Mouse (Mus musculus) limb, embryonic 15.5 days (tissue): ENCODE data around the gene Cdh13. TPM values are rescaled to one million over a fixed set of nuclear protein-coding genes. Genes with fewer than 3 reads are reported as not detected.

Experiments
- ATAC-seq: fragments of 200-750 bp; cut with Nextera tagmentation; 2 replicates; pipeline ENCODE4 v1.8.0; 2017; ENCODE audit warnings: low read depth, moderate TSS enrichment; ENCODE audit not compliant: insufficient number of reproducible peaks, low FRiP score, low TSS enrichment
- H3K27ac ChIP-seq: fragments of 300-500 bp; sonication (generic); 2 replicates; pipeline ENCODE4 v1.5.1; 2015; ENCODE audit warnings: moderate library complexity, mild to moderate bottlenecking, inconsistent platforms
- H3K27me3 ChIP-seq: fragments of 300-500 bp; sonication (generic); 2 replicates; pipeline ENCODE4 v1.6.1; 2015; ENCODE audit warnings: inconsistent platforms
- H3K36me3 ChIP-seq: fragments of 300-500 bp; sonication (generic); 2 replicates; pipeline ENCODE4 v1.6.1; 2015; ENCODE audit warnings: inconsistent platforms
- H3K4me1 ChIP-seq: fragments of 300-500 bp; sonication (generic); 2 replicates; pipeline ENCODE4 v1.6.1; 2015; ENCODE audit warnings: inconsistent platforms
- H3K4me2 ChIP-seq: fragments of 300-500 bp; sonication (generic); 2 replicates; pipeline ENCODE4 v1.6.1; 2015; ENCODE audit warnings: mild to moderate bottlenecking, inconsistent platforms
- H3K4me3 ChIP-seq: fragments of 300-500 bp; sonication (generic); 2 replicates; pipeline ENCODE4 v1.5.1; 2015; ENCODE audit warnings: mild to moderate bottlenecking, inconsistent platforms
- H3K9ac ChIP-seq: fragments of 300-500 bp; sonication (generic); 2 replicates; pipeline ENCODE4 v1.6.1; 2015; ENCODE audit warnings: inconsistent platforms
- H3K9me3 ChIP-seq: fragments of 300-500 bp; sonication (generic); 2 replicates; pipeline ENCODE4 v1.6.1; 2016; ENCODE audit warnings: inconsistent platforms
- WGBS: fragments of 180-500 bp; shearing (Covaris S2); methylation state at CpG from one replicate; pipeline ENCODE4 v1.1.7; 2015; 5-methylcytosine and 5-hydroxymethylcytosine counted together
- polyA plus RNA-seq: library from polyadenylated mRNA; unstranded; fragments of >200 nt; fragmentation: Nextera tagmentation; extraction: Ambion mirVana; gene quantifications from 2 replicates; pipeline ENCODE4 v1.2.1, GENCODE M21; 2015

The Cdh13 gene
- polyA plus RNA-seq, 1 experiment from 2014 or later: 17.9 TPM

GRCm38 (mm10) chr8:118665081-118665480 lies 381.5 kb downstream of the Cdh13 start:
- H3K9ac ChIP-seq: no peak overlapping the region
- no peaks in the 10 kb centered on the region for H3K36me3 ChIP-seq
- H3K9me3 ChIP-seq: no peaks in the 10 kb centered on the region
- no peak overlapping the region for H3K27ac ChIP-seq
- no peak overlapping the region for H3K4me3 ChIP-seq
- no peak overlapping the region for H3K4me2 ChIP-seq
- no peaks in the 10 kb centered on the region for H3K4me1 ChIP-seq
- H3K27me3 ChIP-seq: no peaks in the 10 kb centered on the region
- no peak for ATAC-seq
- WGBS: 77% methylated on average over 5 of the region's 5 CpGs

GRCm38 (mm10) chr8:118667736-118668135 lies 384.2 kb downstream of the Cdh13 start:
- Histone ChIP-seq H3K27ac (no peak overlapping the region), H3K9ac (no peak overlapping the region), H3K4me3 (no peak overlapping the region), H3K9me3 (no peaks in the 10 kb centered on the region), H3K4me1 (no peaks in the 10 kb centered on the region), H3K4me2 (no peak overlapping the region), H3K27me3 (no peaks in the 10 kb centered on the region), H3K36me3 (no peaks in the 10 kb centered on the region)
- no peak for ATAC-seq
- WGBS: 89% methylated on average over 4 of the region's 4 CpGs

- no peaks in the 10 kb centered on the region for H3K4me1 ChIP-seq
- ATAC-seq: no peak
- no peak overlapping the region; the same call in 1 of the 2 replicates for H3K9ac ChIP-seq
- no peaks in the 10 kb centered on the region for H3K36me3 ChIP-seq
- 87% methylated on average over 6 of the region's 6 CpGs for WGBS
- H3K9me3 ChIP-seq: no peaks in the 10 kb centered on the region
- H3K4me2 ChIP-seq: no peak overlapping the region
- H3K4me3 ChIP-seq: no peak overlapping the region
- H3K27me3 ChIP-seq: no peaks in the 10 kb centered on the region
- H3K27ac ChIP-seq: no peak overlapping the region
Observed at GRCm38 (mm10) chr8:118676233-118676632, 392.7 kb downstream of the Cdh13 start.

- H3K4me2 ChIP-seq: no peak overlapping the region
- no peaks in the 10 kb centered on the region for H3K27me3 ChIP-seq
- no peak overlapping the region for H3K9ac ChIP-seq
- H3K4me3 ChIP-seq: no peak overlapping the region
- H3K4me1 ChIP-seq: no peaks in the 10 kb centered on the region
- 65% methylated on average over 9 of the region's 9 CpGs for WGBS
- H3K36me3 ChIP-seq: no peaks in the 10 kb centered on the region
- no peak overlapping the region for H3K27ac ChIP-seq
- ATAC-seq: no peak
- H3K9me3 ChIP-seq: no peaks in the 10 kb centered on the region
Observed at GRCm38 (mm10) chr8:118679347-118679746, 395.8 kb downstream of the Cdh13 start.

DNA sequence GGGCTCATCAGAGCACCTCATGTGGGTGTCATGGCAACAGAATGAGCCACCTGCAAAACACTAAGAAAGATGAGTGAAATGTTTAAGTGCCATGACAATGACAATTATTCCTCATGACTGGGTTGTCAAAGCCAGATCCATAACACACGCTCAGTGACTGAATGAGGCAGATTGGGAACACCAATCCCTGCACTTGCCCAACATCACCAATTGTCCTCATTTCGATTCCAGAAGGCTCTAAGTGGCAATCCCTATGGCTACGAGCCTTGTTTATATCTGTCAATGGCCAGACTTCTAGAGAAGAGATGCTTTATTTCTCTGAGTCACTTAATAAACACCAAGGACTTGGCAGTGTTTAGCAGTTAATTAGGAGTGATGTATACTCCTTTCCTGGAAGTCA lies 399.9 kb downstream of the Cdh13 start:
- H3K4me1 ChIP-seq: no peaks in the 10 kb centered on the region
- no peaks in the 10 kb centered on the region for H3K9me3 ChIP-seq
- no peaks in the 10 kb centered on the region for H3K27me3 ChIP-seq
- H3K36me3 ChIP-seq: no peaks in the 10 kb centered on the region
- H3K4me2 ChIP-seq: no peak overlapping the region
- H3K27ac ChIP-seq: no peak overlapping the region
- H3K4me3 ChIP-seq: no peak overlapping the region
- 73% methylated on average over 3 of the region's 3 CpGs for WGBS
- ATAC-seq: no peak
- H3K9ac ChIP-seq: no peak overlapping the region

- ATAC-seq: no peak
- Histone ChIP-seq H3K4me2 (no peak overlapping the region), H3K9me3 (no peaks in the 10 kb centered on the region), H3K27ac (no peak overlapping the region), H3K4me1 (no peaks in the 10 kb centered on the region), H3K4me3 (no peak overlapping the region), H3K27me3 (no peaks in the 10 kb centered on the region), H3K9ac (no peak overlapping the region), H3K36me3 (no peaks in the 10 kb centered on the region)
- WGBS: 93% methylated on average over 1 of the region's 1 CpGs
Observed at GRCm38 (mm10) chr8:118685863-118686262, 402.3 kb downstream of the Cdh13 start.

DNA sequence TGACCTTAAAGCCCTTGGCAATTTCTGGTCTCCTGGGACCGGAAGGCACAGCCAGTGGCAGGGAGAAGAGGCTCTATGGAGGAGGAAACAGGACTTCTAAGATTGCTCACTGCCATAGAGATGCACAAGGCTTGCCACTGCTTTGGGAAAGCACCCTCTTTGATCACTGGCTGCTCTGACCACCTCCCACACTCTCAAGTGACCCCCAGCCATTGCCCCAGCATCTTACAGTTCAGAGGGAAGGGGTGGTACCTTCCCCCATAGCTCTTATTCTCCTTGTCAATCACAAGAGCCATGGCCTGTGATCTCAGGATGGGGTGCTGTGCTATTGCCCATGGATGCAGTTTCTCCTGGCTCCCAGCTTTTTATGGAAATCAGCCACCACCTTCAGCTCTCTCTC lies 406.3 kb downstream of the Cdh13 start:
- Histone ChIP-seq H3K36me3 (no peaks in the 10 kb centered on the region), H3K9ac (no peak overlapping the region), H3K4me1 (no peaks in the 10 kb centered on the region), H3K27ac (no peak overlapping the region), H3K27me3 (no peaks in the 10 kb centered on the region), H3K4me2 (no peak overlapping the region), H3K4me3 (no peak overlapping the region), H3K9me3 (no peaks in the 10 kb centered on the region)
- no peak for ATAC-seq
- 46% methylated on average over 1 of the region's 1 CpGs for WGBS

GRCm38 (mm10) chr8:118701312-118701880 lies 417.9 kb downstream of the Cdh13 start:
- Histone ChIP-seq H3K27ac (no peak overlapping the region), H3K4me1 (no peaks in the 10 kb centered on the region), H3K4me3 (no peak overlapping the region), H3K36me3 (no peaks in the 10 kb centered on the region), H3K9me3 (0 out of 2 replicates have a peak, but pooled peaks cover 3% of the 10 kb centered on the region), H3K27me3 (no peaks in the 10 kb centered on the region), H3K4me2 (no peak overlapping the region), H3K9ac (no peak overlapping the region)
- no peak for ATAC-seq
- 83% methylated on average over 22 of the region's 22 CpGs for WGBS

DNA sequence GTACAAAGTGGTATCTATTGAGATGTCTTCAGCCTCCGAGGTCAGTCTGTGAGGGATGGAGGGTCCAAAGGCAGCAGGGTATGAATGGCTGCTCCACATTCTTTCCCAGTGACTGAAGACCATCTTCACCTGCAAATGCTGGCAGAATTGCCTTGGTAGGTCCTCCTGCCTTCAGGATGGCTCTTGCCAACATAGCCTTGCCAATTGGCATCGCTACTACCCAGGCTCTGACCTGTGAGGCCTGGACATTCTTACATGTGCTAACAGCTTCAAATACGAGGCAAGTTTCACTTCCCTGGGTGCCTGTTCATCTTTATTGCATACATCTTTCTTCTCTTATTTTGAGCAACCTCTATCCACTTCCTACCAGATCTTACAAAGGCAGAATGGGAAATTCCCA lies 425.8 kb downstream of the Cdh13 start:
- no peak overlapping the region for H3K4me3 ChIP-seq
- no peaks in the 10 kb centered on the region for H3K27me3 ChIP-seq
- H3K9ac ChIP-seq: no peak overlapping the region
- no peak for ATAC-seq
- no peak overlapping the region for H3K27ac ChIP-seq
- no peaks in the 10 kb centered on the region for H3K4me1 ChIP-seq
- WGBS: 89% methylated on average over 3 of the region's 3 CpGs
- no peak overlapping the region for H3K4me2 ChIP-seq
- H3K9me3 ChIP-seq: no peaks in the 10 kb centered on the region
- no peaks in the 10 kb centered on the region for H3K36me3 ChIP-seq

DNA sequence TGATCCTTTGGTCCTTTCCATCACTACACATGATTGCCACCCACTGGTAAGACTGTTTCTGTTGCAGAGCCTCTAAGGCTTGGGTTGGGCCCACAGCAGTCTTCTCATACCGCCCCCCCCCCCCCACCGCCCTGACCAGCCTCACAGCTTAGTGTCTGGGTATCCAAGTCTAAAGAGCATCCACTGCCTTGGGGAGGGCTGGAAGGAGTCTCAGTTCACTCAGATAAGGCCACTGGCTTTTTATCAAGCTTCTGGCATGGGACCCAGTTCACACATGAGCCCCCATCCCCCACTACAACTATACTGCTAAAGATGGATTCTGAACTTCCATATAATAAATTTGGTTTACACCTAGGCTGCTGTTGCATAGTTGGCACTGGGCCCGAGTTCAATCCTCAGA lies 428.1 kb downstream of the Cdh13 start:
- Histone ChIP-seq H3K27me3 (no peaks in the 10 kb centered on the region), H3K4me1 (no peaks in the 10 kb centered on the region), H3K9ac (no peak overlapping the region), H3K4me3 (no peak overlapping the region), H3K36me3 (no peaks in the 10 kb centered on the region), H3K27ac (no peak overlapping the region), H3K9me3 (no peaks in the 10 kb centered on the region), H3K4me2 (no peak overlapping the region)
- WGBS: 85% methylated on average over 3 of the region's 3 CpGs
- ATAC-seq: no peak

- no peaks in the 10 kb centered on the region for H3K27me3 ChIP-seq
- WGBS: 72% methylated on average over 11 of the region's 11 CpGs
- no peak for ATAC-seq
- H3K4me1 ChIP-seq: no peaks in the 10 kb centered on the region
- H3K27ac ChIP-seq: no peak overlapping the region
- H3K4me3 ChIP-seq: no peak overlapping the region
- H3K9ac ChIP-seq: no peak overlapping the region
- no peaks in the 10 kb centered on the region for H3K36me3 ChIP-seq
- H3K9me3 ChIP-seq: no peaks in the 10 kb centered on the region
- H3K4me2 ChIP-seq: no peak overlapping the region
Observed at GRCm38 (mm10) chr8:118713111-118713510, 429.6 kb downstream of the Cdh13 start.

GRCm38 (mm10) chr8:118713596-118713995 lies 430.1 kb downstream of the Cdh13 start:
- no peak overlapping the region for H3K4me3 ChIP-seq
- no peak overlapping the region for H3K4me2 ChIP-seq
- no peaks in the 10 kb centered on the region for H3K36me3 ChIP-seq
- WGBS: 63% methylated on average over 3 of the region's 3 CpGs
- H3K9me3 ChIP-seq: no peaks in the 10 kb centered on the region
- H3K4me1 ChIP-seq: no peaks in the 10 kb centered on the region
- H3K27ac ChIP-seq: no peak overlapping the region
- no peak for ATAC-seq
- H3K27me3 ChIP-seq: no peaks in the 10 kb centered on the region
- H3K9ac ChIP-seq: no peak overlapping the region

GRCm38 (mm10) chr8:118722896-118723295 lies 439.4 kb downstream of the Cdh13 start:
- Histone ChIP-seq H3K4me3 (no peak overlapping the region), H3K36me3 (no peaks in the 10 kb centered on the region), H3K4me1 (no peaks in the 10 kb centered on the region), H3K9me3 (no peaks in the 10 kb centered on the region), H3K27me3 (no peaks in the 10 kb centered on the region), H3K9ac (no peak overlapping the region), H3K27ac (no peak overlapping the region), H3K4me2 (no peak overlapping the region)
- WGBS: 75% methylated on average over 3 of the region's 3 CpGs
- no peak for ATAC-seq
